Mouse (Mus musculus) urinary bladder, adult 2 months (tissue): ENCODE measurements around the gene Cdh3. TPM values are rescaled to one million over a fixed set of nuclear protein-coding genes. Genes with fewer than 3 reads are reported as not detected.

Source experiments
- DNase-seq: peaks from one replicate; pipeline ENCODE4 v3.0.0; 2022; ENCODE audit warnings: low spot score
- polyA plus RNA-seq: library from polyadenylated mRNA; depleted of rRNA; stranded (reverse); fragments of >200 nt; gene quantifications from 2 replicates; pipeline ENCODE4 v1.2.3, GENCODE M21; 2012

The Cdh3 gene
- polyA plus RNA-seq, 1 experiment: 5.5 TPM

GRCm38 (mm10) chr8:106527241-106528036 lies 16.7 kb downstream of the Cdh3 start:
- no peak for DNase-seq

DNA sequence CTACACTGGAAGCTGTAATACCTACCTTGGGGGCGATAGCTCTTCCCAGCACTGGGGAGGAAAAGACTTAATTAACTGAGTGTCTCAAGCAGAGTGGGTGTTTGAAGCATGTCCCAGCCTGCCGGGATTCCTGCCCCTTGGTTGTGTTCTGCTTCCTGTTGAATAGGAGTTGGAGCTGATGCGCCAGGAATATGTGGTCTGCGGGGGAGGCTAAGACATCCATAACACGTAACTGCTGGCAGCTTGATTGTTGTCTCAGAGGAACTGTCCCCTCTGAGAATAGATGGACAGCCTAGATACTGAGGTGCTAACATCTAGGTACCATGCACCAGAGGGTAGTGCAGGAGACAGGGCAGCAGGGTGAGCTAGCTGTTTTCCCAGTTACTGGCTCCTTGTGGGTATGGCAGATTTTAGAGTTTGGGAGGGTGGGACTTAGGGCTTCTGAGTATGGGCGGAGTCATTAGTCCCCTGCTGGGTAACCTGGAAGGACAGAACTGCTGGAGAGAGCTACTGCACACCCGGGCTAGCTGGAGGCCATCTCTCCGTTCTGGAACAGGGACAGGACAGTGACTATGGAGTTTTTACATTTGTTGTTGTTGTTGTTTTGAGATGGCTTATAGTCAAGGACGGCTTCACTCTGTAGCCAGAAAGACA lies 18.0 kb downstream of the Cdh3 start:
- no peak for DNase-seq

- DNase-seq: no peak
Measured at GRCm38 (mm10) chr8:106529885-106530482, 19.3 kb downstream of the Cdh3 start.

DNA sequence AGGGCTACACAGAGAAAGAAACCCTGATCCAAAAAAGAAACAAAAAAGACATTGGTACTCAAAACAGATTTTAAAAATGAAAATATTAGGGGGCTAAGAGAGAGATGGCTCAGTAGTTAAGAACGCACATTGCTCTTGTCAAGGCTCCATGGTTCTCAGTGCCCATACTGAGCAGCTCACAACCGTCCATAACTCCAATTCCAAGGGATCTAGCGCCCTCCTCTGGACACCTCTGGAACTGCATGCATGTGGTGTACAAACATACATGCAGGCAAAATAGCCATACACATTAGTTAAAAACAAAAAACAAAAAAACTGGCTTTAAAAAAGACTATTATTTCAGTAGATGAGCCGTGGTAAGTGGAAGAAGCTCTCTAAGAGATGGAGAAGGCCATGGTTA lies 19.9 kb downstream of the Cdh3 start:
- DNase-seq: no peak

GRCm38 (mm10) chr8:106533709-106534108 lies 23.0 kb downstream of the Cdh3 start:
- DNase-seq: no peak

GRCm38 (mm10) chr8:106534449-106534848 lies 23.8 kb downstream of the Cdh3 start:
- DNase-seq: no peak

GRCm38 (mm10) chr8:106535448-106535847 lies 24.8 kb downstream of the Cdh3 start:
- DNase-seq: no peak

DNA sequence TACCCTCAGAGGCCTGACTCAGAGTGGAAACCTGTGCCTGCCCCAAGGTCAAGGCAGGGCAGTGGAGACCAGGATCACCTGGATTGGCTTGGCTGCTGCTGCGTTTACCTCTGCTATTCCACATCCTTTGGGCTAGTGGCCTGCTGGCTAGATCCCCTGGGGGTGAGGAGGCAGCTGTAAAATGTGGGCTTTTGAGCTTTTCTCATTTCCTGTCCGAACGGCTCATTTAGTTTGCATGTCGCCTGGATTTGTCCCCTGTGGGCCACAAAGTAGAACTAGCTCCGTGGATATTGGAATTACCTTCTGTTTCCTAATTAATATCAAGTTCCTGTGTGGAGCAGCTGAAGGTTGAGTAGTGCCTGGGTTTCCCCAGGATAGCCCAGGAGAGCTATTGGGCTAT lies 28.5 kb downstream of the Cdh3 start:
- no peak for DNase-seq

DNA sequence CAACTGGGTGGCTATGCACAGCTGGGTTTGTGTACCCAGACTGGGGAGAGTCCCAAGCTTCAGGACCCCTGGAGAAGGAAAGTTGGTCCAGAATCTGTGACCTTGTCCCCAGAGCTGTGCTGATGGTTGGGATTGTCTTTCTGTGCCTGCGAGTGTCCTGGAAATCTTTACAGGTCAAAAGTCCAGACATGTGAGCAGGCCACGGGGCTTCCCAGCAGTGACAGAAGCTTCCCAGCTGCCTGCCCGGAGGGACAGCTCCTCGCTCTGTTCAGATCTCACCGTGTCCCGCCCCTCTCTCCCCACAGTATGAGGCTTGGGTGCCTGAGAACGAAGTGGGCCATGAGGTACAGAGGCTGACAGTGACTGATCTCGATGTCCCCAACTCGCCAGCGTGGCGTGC lies 30.3 kb downstream of the Cdh3 start:
- no peak for DNase-seq

- DNase-seq: no peak
Measured at GRCm38 (mm10) chr8:106543043-106543442, 32.4 kb downstream of the Cdh3 start.

- no peak for DNase-seq
Measured at GRCm38 (mm10) chr8:106545149-106545548, 34.5 kb downstream of the Cdh3 start.

- no peak for DNase-seq
Measured at GRCm38 (mm10) chr8:106546746-106547145, 36.1 kb downstream of the Cdh3 start.

DNA sequence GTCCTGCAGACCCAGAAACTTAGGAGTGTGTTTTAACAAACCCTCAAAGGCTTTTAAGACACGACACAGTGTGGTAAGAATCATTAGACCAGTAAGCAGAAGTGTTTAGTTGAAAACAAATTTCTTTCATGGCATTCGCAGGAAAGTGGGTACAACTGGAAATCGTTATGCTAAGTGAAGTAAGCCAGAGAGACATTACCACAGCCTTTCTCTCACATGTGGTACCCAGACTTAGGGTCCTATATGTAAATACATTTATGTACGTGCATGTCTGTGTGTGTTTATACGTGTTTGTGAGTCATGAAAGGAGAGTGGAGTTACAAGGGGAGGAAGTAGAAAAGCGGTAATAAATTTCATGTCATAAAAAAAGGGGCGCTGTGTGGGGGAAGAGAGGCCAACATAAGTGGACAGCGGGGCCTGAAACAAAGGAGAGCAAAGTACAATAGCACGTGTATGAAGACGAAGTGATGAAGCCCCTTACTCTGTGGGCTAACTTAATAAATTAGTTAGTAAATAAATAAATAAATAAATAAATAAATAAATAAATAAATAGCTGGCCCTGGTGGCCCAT lies 37.8 kb downstream of the Cdh3 start:
- DNase-seq: no peak

DNA sequence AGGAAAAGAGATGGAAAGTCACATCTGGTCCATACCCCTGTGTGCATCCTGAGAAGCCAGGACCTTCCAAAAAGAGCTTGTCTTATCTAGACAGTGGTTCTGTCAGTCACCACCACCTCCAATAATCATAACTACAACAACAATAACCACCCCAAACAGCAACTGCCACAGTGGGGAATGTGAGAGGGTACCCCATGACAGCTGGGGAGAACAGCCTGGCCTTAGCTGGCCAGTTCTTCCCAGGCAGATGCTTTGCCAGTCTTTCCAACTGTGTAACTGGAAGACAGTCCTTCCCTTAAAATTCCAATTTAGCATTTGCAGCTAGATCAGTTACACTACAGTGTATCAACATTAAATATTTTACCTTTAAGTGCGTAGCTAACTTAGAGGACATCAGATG lies 40.2 kb downstream of the Cdh3 start:
- DNase-seq: no peak

DNA sequence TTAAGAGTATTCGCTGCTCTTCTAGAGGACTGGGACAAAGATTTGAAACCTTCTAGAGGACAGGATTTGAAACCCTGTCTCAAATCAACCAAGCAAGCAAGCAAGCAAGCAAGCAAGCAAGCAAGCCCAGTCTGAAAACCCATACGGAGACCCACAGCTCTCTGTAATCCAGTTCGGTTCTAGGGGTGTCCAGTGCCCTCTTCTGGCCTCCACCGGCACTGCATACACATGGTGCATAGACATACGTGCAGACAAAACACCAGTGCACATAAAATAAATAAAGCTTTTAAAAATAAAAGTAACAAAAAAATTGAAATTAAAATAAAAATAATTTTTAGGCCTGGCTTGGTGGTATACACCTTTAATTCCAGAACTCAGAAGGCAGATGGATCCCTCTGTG lies 43.3 kb downstream of the Cdh3 start:
- DNase-seq: no peak

DNA sequence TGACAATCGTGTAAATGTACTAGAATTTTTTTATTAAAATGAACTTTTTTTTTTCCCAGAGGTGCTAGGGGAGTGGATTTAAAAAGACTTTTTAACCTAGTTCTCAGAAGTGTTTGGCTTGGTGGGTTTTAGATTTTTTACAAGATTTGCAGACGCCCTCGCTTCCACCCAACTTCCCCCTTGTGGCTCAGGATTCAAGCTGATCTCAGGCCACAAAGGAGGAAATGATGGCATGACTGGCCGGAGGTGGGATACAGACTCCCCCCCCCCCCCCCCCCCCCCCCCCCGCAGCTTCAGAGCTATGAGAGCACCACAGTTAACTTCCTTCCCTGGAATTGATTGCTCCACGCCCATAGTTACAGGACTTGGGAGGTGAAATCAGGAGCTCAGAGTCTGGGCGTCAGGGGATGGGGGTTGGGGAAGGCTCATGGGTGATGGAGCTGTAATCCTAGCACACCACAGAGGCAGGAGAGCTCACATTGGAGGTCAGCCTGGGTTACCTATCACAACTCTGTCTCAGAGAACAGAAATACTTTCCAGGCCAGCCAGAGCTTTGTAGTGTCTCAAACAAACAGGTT lies 45.5 kb downstream of the Cdh3 start:
- DNase-seq: no peak

DNA sequence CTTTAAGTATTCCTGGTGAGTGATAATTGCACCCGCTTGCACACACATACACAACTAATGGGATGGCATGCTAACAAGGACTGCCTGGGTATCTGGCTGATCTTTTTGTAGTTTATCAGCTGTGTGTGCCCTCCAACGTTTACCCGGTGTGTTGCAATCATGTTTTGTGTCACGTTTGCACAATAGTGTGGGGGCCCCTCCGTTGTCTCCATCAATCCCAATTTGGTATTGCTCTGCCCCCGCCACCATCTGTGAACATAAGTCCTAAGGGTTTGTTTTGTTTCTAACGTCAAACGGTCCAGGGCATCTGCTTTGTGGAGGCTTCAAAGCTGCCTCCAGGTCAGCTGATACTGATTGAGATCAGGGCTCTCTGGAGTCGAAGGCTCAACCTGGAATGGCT lies 49.2 kb downstream of the Cdh3 start:
- no peak for DNase-seq

DNA sequence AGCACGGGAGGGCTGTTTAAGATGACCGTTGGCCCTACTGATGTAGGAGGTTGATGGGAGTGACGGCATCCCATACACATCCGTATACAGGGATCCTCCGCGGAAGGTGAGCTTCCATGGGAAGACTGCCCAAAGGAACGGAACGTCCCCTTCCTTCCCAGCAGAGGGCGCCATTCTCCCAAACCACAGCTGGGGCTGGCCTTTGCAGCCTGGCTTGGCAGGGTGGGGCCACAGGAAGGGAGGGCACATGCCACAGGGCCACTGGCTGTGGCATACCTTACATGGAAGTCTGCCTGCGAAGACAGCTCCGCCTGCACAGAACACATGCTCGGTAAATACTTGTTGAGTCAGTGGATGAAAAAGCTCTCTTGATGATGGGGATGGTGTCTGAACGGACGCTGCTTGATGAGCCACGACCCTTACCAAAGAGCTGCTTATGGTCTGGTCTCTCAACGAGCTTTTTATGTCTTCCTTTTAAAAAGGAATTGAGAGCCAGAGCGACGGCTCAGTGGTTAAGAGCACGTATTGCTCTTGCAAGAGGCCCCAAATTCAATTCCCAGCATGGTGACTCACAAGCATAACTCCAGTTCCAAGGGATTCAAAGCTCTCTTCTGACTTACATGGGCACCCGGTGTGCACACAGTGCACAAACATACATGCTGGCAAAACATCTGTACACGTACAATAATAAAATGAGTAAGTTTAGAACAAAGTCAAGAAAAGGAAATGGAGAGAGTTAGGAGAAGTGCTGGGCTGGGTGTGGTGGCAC lies 50.6 kb downstream of the Cdh3 start:
- DNase-seq: peak; percentile 67

DNA sequence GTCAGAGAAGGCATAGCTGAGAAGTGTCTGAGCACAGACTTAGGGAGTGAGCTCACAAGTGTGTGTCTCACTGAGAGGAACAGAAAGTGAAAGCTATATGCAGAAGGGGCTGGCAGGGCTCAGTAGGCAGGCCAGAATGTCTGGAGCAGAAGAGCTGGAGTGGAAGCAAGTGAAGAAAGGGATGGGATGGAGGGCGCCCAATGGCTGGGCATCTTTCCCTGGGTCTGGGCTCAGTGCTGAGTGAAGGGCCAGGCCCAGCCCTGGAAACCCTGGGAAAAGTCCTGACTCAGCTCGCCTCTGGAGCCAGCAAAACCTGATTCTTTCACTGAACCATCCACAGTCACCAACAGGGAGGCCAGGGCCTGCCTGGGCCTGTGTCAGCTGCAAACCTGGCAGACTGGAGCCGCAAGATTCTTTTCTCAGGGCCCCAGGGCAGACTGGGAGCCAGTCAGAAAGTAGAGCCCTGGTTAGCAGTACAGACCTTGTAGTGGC lies 53.0 kb downstream of the Cdh3 start:
- DNase-seq: peak; percentile 64

DNA sequence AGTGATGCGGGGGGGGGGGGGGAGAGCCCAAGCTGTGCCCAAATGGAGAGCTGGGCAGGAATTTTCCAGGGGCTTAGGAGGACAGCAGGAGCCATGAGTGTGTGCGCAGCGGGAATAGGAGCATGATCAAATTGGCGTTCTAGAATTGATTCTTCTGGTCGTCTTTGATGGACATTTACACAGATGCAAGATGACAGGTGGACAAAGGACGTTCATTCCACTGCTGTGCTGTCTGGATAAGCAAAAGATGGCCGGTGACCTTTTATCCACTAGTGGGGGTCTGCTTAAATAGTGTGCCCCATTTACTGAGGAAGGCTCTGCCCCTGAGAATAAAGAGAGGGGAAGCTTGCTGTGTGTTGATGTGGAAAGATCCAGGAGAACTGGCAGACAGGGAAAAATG lies 58.3 kb downstream of the Cdh3 start:
- DNase-seq: no peak

- DNase-seq: no peak
Measured at GRCm38 (mm10) chr8:106570386-106570785, 59.7 kb downstream of the Cdh3 start.
